Mouse (Mus musculus) forebrain, embryonic 14.5 days (tissue): ENCODE measurements around the gene Adpgk. TPM values are rescaled to one million over a fixed set of nuclear protein-coding genes. Genes with fewer than 3 reads are reported as not detected.
"Not testable (repeated sequence)": the region's sequence is repeated elsewhere in the genome, so short reads cannot be mapped to it uniquely, and the experiment has no call there.

ENCODE experiments used
- ATAC-seq: fragments of 200-750 bp; cut with Nextera tagmentation; 2 replicates; pipeline ENCODE4 v1.8.0; 2017; ENCODE audit warnings: mild to moderate bottlenecking, moderate library complexity
- DNase-seq: peaks from one replicate; pipeline ENCODE4 v3.0.0-alpha.2; 2015; ENCODE audit warnings: low spot score
- H3K27ac ChIP-seq: fragments of 300-500 bp; sonication (generic); 2 replicates; pipeline ENCODE4 v1.5.1; 2014; ENCODE audit warnings: low read depth, mild to moderate bottlenecking, control low read depth, low read length, moderate library complexity
- H3K27me3 ChIP-seq: fragments of 300-500 bp; sonication (generic); replicated peaks from 2 replicates; pipeline ENCODE4 v1.6.1; 2014; ENCODE audit warnings: low read length, control low read depth, mixed read lengths; ENCODE audit not compliant: control insufficient read depth, insufficient read depth
- H3K36me3 ChIP-seq: fragments of 300-500 bp; sonication (generic); 2 replicates; pipeline ENCODE4 v1.6.1; 2014; ENCODE audit warnings: low read length, control low read depth; ENCODE audit not compliant: control insufficient read depth, insufficient read depth
- H3K4me1 ChIP-seq: fragments of 300-500 bp; sonication (generic); 2 replicates; pipeline ENCODE4 v1.6.1; 2014; ENCODE audit warnings: antibody characterized with exemption, low read length, control low read depth; ENCODE audit not compliant: control insufficient read depth, insufficient read depth
- H3K4me2 ChIP-seq: fragments of 300-500 bp; sonication (generic); 2 replicates; pipeline ENCODE4 v1.6.1; 2014; ENCODE audit warnings: mild to moderate bottlenecking, control low read depth, low read length
- H3K4me3 ChIP-seq: fragments of 300-500 bp; sonication (generic); 2 replicates; pipeline ENCODE4 v1.5.1; 2014; ENCODE audit warnings: low read depth, low read length, control low read depth
- H3K9ac ChIP-seq: fragments of 300-500 bp; sonication (generic); 2 replicates; pipeline ENCODE4 v1.6.1; 2014; ENCODE audit warnings: mild to moderate bottlenecking, low read length, control low read depth, moderate library complexity
- H3K9me3 ChIP-seq: fragments of 300-500 bp; sonication (generic); replicated peaks from 2 replicates; pipeline ENCODE4 v1.6.1; 2016; ENCODE audit warnings: low read length, control low read depth, mixed read lengths; ENCODE audit not compliant: control insufficient read depth
- WGBS: fragments of 180-500 bp; shearing (Covaris S2); extraction: QIAGEN DNeasy Blood & Tissue Kit; methylation state at CpG from one replicate; pipeline ENCODE4 v1.1.7; 2014; 5-methylcytosine and 5-hydroxymethylcytosine counted together
- polyA plus RNA-seq: library from polyadenylated mRNA; unstranded; fragments of >200 nt; fragmentation: Nextera tagmentation; extraction: Ambion mirVana; gene quantifications from 2 replicates; pipeline ENCODE4 v1.2.1, GENCODE M21; 2014

Gene Adpgk
- polyA plus RNA-seq, 1 experiment from 2014 or later: 21.9 TPM

DNA sequence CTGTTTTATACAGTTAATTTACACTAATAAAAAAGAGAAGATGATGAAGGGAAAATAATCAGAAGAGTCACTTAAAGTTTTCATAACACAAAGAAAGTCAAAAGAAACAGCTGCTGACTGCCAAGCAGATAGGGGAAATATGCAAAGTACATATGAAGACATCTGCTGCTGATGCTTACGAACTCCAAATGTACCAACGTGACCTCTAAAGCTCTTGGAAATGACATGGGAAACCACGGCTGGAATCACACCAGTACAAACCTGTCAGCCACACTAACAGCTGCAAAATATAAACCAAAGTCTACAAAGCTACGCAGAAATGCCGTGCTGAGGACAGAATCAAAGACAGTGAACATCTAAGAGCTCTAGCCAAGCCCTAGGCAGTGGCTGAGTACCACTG, 47.7 kb downstream of the Adpgk start:
- Histone ChIP-seq H3K4me3 (no peak overlapping the region), H3K4me1 (no peaks in the 10 kb centered on the region), H3K27me3 (no peaks in the 10 kb centered on the region), H3K9ac (no peak overlapping the region), H3K36me3 (peaks cover 58% of the 10 kb centered on the region), H3K27ac (no peak overlapping the region), H3K9me3 (no peaks in the 10 kb centered on the region), H3K4me2 (no peak overlapping the region)
- DNase-seq (no peak), ATAC-seq (no peak)
- WGBS: 89% methylated on average over 5 of the region's 5 CpGs

DNA sequence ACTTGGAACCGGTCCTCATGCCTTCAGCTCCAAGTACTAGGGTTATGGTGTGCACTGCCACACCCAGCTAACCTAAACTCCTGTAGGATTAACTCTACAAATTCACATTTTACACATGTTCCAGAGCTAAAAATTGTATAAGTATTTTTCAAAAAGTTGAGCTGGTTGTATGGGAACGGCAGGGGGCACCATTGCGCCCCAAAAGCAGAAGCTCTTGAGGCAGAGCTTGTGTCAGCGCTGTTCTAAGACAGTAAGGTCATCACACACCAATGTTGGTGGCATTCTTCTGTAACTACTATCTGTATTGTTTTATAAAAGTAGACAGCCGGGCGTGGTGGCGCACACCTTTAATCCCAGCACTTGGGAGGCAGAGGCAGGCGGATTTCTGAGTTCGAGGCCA, 48.6 kb downstream of the Adpgk start:
- no peaks in the 10 kb centered on the region for H3K4me1 ChIP-seq
- H3K4me3 ChIP-seq: no peak overlapping the region
- ATAC-seq (no peak), DNase-seq (peak; percentile 20)
- H3K9me3 ChIP-seq: no peaks in the 10 kb centered on the region
- H3K27me3 ChIP-seq: no peaks in the 10 kb centered on the region
- no peak overlapping the region for H3K4me2 ChIP-seq
- peaks cover 53% of the 10 kb centered on the region for H3K36me3 ChIP-seq
- H3K9ac ChIP-seq: no peak overlapping the region
- WGBS: 93% methylated on average over 9 of the region's 9 CpGs
- no peak overlapping the region for H3K27ac ChIP-seq

DNA sequence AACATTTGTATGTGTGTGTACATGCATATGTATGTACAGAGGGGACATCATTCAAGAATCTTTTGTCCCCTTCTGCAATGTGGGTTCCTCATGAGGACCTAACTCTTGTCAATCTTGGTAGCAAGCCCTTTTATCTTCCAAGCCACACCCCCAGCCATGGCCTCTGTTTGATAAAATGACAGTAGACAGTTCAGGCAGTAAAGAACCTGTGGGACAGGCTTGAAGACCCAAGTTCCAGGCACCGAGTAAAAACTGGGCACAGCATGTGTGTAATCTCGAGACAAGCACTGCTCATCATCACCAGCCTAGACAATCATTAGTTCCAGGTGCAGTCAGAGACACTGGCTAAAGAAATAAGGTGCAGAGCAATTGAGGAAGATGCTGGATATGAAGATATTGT, 54.8 kb downstream of the Adpgk start:
- ATAC-seq (no peak), DNase-seq (no peak)
- 84% methylated on average over 2 of the region's 2 CpGs for WGBS

DNA sequence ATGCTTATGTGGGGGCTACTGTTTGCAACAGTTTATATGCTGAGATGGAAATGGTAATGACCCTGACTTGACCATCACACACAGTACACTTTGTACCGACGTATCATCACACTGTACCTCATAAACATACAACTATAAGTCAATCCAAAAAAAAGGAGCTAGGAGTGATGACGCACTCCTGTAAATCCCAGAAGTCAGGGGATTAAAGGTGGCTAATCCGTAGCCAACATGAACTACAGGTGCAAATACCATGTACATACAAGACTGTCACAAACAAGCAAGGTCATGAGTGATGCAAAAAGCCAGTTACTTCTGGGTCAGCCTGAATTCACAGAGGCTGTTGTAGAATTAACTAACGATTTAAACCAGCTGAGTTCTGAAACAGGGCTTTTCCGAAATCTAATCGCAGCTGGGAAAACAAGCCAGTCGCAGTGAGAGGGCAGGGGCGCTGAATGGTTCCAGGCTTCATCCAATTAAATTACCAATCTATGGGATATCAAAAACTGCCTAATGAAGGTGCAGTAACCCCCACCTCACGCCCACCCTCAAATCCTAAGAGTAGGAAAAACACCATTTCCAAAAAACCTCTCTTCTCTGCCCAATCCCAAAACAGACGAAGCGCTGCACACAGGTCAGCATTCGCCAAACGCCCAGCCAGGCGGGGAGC, 61.4 kb downstream of the Adpgk start:
- no peaks in the 10 kb centered on the region for H3K27me3 ChIP-seq
- H3K36me3 ChIP-seq: no peaks in the 10 kb centered on the region
- 0 out of 2 replicates have a peak, but pooled peaks cover 2% of the 10 kb centered on the region for H3K4me1 ChIP-seq
- DNase-seq: no peak
- H3K9ac ChIP-seq: peak overlapping the region; percentile 82
- WGBS: 9% methylated on average over 15 of the region's 15 CpGs
- peak overlapping the region; percentile 70 for H3K4me3 ChIP-seq
- no peaks in the 10 kb centered on the region for H3K9me3 ChIP-seq
- peak overlapping the region; percentile 79 for H3K27ac ChIP-seq
- no peak; the same call in 1 of the 2 replicates for ATAC-seq
- peak overlapping the region; percentile 75 for H3K4me2 ChIP-seq

More for the DNA sequence above, 54.8 kb downstream of the Adpgk start:
- no peaks in the 10 kb centered on the region for H3K4me1 ChIP-seq
- no peaks in the 10 kb centered on the region for H3K9me3 ChIP-seq
- H3K27ac ChIP-seq: no peak overlapping the region
- peaks cover 25% of the 10 kb centered on the region for H3K36me3 ChIP-seq
- H3K9ac ChIP-seq: no peak overlapping the region
- H3K4me2 ChIP-seq: no peak overlapping the region
- no peaks in the 10 kb centered on the region for H3K27me3 ChIP-seq
- H3K4me3 ChIP-seq: no peak overlapping the region

DNA sequence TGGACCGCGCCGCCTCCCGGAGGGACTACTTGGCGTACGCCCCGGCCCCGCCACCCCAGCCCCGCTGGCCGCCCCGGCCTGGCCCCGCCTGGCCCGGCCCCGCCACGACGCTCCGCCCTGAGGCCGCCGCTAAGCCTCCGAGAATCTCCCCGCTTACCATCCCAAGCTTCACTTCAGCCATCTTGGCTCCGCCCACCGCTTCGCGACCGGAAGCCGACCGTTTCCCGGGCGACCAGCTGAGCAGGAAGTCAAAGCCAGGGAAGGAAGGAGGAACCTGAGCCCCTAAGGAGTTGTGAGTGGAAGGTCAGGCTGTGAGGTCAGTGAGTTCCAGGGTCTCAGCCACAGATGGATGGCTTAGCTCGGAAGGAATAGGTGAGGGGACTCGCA, 61.9 kb downstream of the Adpgk start, which contains the start of gene Bbs4:
Gene Bbs4, minus strand, starts transcription at position 256 of the 387 bp plus-strand sequence.
- Histone ChIP-seq H3K27ac (peak within 1 kb of the TSS; percentile 79), H3K4me2 (peak within 1 kb of the TSS; percentile 75), H3K9ac (peak within 1 kb of the TSS; percentile 82), H3K4me1 (0 out of 2 replicates have a peak, but pooled peaks cover 2% of the 10 kb centered on the region), H3K27me3 (no peaks in the 10 kb centered on the region), H3K36me3 (no peaks in the 10 kb centered on the region), H3K9me3 (no peaks in the 10 kb centered on the region), H3K4me3 (peak within 1 kb of the TSS; percentile 70)
- DNase-seq: peak; percentile 90
- peak; percentile 94 for ATAC-seq
- under 1% methylated on average over 32 of the region's 32 CpGs for WGBS

DNA sequence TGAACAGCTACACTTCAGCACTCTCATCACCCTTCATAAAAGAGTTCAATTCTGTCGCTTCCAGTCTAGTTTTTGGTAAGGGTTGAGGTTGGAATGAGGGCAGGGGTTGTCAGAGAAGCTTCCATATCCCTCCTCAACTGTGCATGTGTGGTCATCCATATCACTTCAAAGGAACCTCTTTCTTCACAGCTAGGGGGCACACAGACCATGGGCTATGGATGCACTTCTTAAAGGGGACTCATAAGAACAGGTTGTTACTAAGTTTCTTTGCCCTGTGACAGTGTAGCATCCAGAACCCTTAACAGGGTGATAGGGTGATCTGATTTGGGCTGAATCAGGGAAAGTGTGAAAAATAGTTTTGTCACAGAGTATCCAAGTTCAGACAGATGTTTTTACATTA, 66.7 kb downstream of the Adpgk start:
- WGBS: 57% methylated on average over 1 of the region's 1 CpGs
- not testable (repeated sequence) for H3K36me3 ChIP-seq, H3K27me3 ChIP-seq, H3K4me1 ChIP-seq, H3K4me2 ChIP-seq, H3K4me3 ChIP-seq, ATAC-seq, H3K27ac ChIP-seq, H3K9me3 ChIP-seq, H3K9ac ChIP-seq
- DNase-seq: peak; percentile 6

DNA sequence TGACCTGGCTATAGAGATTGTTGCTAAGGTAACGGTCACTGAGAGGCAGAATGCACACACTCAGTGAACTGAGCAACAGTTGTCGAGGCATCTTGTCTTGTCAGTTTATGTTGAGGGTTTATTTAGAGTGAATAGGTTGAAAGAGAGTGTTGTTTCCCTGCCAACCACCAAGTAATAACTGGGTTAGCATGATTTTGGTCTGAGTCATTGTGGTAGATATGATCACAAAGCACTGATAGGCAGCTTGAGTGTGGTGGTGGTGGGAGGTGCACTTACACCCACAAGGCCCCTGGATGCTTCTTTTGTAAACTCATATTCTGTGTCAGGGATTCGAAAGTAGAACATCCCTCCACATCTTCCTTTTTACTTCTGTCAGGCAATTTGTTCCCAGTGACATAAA, 69.1 kb downstream of the Adpgk start:
- no CpG with 5 or more reads among the region's 3 CpGs for WGBS

DNA sequence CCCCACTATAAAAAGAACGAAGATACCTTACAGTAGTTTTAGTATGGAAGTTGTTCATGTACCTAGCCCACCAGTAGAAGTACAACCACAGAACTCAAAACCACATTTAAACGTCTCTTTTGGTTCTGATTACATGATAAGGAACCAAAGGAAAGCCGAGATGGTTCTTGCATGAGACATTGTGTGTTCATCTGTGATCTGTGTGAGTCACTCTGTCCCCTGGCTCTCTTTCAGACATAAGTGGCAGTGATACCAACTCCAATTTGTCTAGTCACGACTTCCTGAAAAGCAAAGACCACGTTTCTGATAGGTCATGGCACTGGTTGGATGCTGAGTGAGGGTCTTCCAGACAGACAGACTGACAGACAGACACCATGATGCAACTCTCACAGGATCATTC, 77.9 kb downstream of the Adpgk start:
- H3K9ac ChIP-seq: no peak overlapping the region
- H3K27ac ChIP-seq: no peak overlapping the region
- H3K9me3 ChIP-seq: 0 out of 2 replicates have a peak, but pooled peaks cover 2% of the 10 kb centered on the region
- no peaks in the 10 kb centered on the region for H3K4me1 ChIP-seq
- H3K36me3 ChIP-seq: no peaks in the 10 kb centered on the region
- no peak overlapping the region for H3K4me2 ChIP-seq
- DNase-seq: no peak
- H3K27me3 ChIP-seq: no peaks in the 10 kb centered on the region
- 84% methylated on average over 5 of the region's 5 CpGs for WGBS
- no peak overlapping the region for H3K4me3 ChIP-seq
- ATAC-seq: no peak

More for the DNA sequence above, 69.1 kb downstream of the Adpgk start:
- not testable (repeated sequence) for H3K4me3 ChIP-seq, H3K4me2 ChIP-seq, H3K27ac ChIP-seq, H3K9me3 ChIP-seq, H3K36me3 ChIP-seq, H3K9ac ChIP-seq, H3K4me1 ChIP-seq, ATAC-seq, H3K27me3 ChIP-seq, DNase-seq

DNA sequence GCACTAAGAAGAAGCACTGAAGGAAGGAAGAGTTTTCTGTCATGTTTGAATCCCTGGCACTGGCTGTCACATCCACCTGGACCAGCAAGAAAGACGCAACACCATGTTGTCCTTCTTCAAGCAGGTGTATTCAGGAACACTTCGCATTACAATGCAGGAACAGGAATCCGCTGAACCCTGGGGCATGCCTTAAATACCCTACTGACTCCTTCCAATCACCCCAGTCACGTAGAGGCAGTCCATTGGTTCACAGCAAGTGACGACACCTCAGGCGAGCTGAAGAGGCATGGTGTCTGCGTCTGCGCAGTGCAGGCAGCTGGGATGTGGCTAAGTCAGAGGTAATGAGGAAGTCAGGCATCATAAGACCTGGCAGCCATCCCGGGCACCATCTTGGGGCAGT, 78.3 kb downstream of the Adpgk start:
- Histone ChIP-seq H3K27ac (no peak overlapping the region), H3K27me3 (no peaks in the 10 kb centered on the region), H3K9ac (no peak overlapping the region), H3K36me3 (no peaks in the 10 kb centered on the region), H3K4me2 (no peak overlapping the region), H3K4me3 (no peak overlapping the region), H3K9me3 (0 out of 2 replicates have a peak, but pooled peaks cover 2% of the 10 kb centered on the region), H3K4me1 (no peaks in the 10 kb centered on the region)
- WGBS: 90% methylated on average over 9 of the region's 9 CpGs
- no peak for DNase-seq
- ATAC-seq: no peak
